10 mouse cellular contexts compared by ENCODE assay signal in genomic region chr16:13061113-13061512, GRCm38 (mm10). TPM values are rescaled to one million over a fixed set of nuclear protein-coding genes. Genes with fewer than 3 reads are reported as not detected.
DNase-seq lines count a peak whose midpoint lies in the region; ATAC-seq lines count a peak whose summit lies in the region.
"Had no signal": no experiment of that assay in that cellular context is flagged by ENCODE, and none has a peak within 500 bp of the region (broad histone marks: within the 10 kb centered on the region; RNA-seq: fewer than 3 reads in every experiment).

No protein-coding gene starts in this region.

- H3K4me3 ChIP-seq in heart, embryonic 10.5 days, result peak overlapping the region; percentile 47
- no peak overlapping the region for H3K4me3 ChIP-seq in lung, embryonic 16.5 days (ENCODE audit: low read length)
- 0 out of 2 replicates have a peak overlapping the region, but pooled peaks have one; percentile 5 for H3K4me3 ChIP-seq in embryonic facial prominence, embryonic 12.5 days

- peak overlapping the region; percentile 40 for H3K4me2 ChIP-seq in lung, embryonic 16.5 days (ENCODE audit: low read depth, low read length)
- peak overlapping the region; percentile 27; the same call in 1 of the 2 replicates for H3K4me2 ChIP-seq in embryonic facial prominence, embryonic 12.5 days (replicated peaks)

- 26% methylated on average over 10 of the region's 10 CpGs for WGBS in heart, embryonic 10.5 days
- 25% methylated on average over 9 of the region's 10 CpGs for WGBS in lung, embryonic 16.5 days
- 26% methylated on average over 10 of the region's 10 CpGs for WGBS in embryonic facial prominence, embryonic 12.5 days

- no peaks in the 10 kb centered on the region for H3K9me3 ChIP-seq in heart, embryonic 10.5 days
- H3K9me3 ChIP-seq in lung, embryonic 16.5 days (ENCODE audit: control insufficient read depth, low read length), result no peaks in the 10 kb centered on the region
- no peaks in the 10 kb centered on the region for H3K9me3 ChIP-seq in embryonic facial prominence, embryonic 12.5 days

- peaks cover 6% of the 10 kb centered on the region for H3K4me1 ChIP-seq in heart, embryonic 10.5 days
- no peaks in the 10 kb centered on the region for H3K4me1 ChIP-seq in lung, embryonic 16.5 days (replicated peaks; ENCODE audit: control insufficient read depth, insufficient read depth, low read length)
- no peaks in the 10 kb centered on the region for H3K4me1 ChIP-seq in embryonic facial prominence, embryonic 12.5 days

- no peak overlapping the region for H3K9ac ChIP-seq in lung, embryonic 16.5 days (ENCODE audit: low read length)
- no peak overlapping the region for H3K9ac ChIP-seq in embryonic facial prominence, embryonic 12.5 days

- no peaks in the 10 kb centered on the region for H3K36me3 ChIP-seq in heart, embryonic 10.5 days
- no peaks in the 10 kb centered on the region for H3K36me3 ChIP-seq in lung, embryonic 16.5 days (ENCODE audit: control insufficient read depth, insufficient read depth, low read length)
- H3K36me3 ChIP-seq in embryonic facial prominence, embryonic 12.5 days, result no peaks in the 10 kb centered on the region

- no peak for DNase-seq in heart, embryonic 10.5 days (ENCODE audit: low spot score)
- no peak for DNase-seq in heart, postnatal 4 days
- no peak for DNase-seq in lung, postnatal 36 days
- DNase-seq in cerebellum, adult 18-20 months, result no peak
- no peak for DNase-seq in layer of hippocampus, adult 11-12 months (ENCODE audit: low spot score)
- DNase-seq: lung, adult 18-20 months had no signal

- no peaks in the 10 kb centered on the region for H3K27me3 ChIP-seq in heart, embryonic 10.5 days (ENCODE audit: insufficient read depth, poor library complexity, severe bottlenecking)
- H3K27me3 ChIP-seq in lung, embryonic 16.5 days (ENCODE audit: control insufficient read depth, insufficient read depth, low read depth, low read length), result no peaks in the 10 kb centered on the region
- no peaks in the 10 kb centered on the region for H3K27me3 ChIP-seq in embryonic facial prominence, embryonic 12.5 days

- no peak for ATAC-seq in lung, embryonic 16.5 days (ENCODE audit: low read depth)
- ATAC-seq in embryonic facial prominence, embryonic 12.5 days (ENCODE audit: insufficient number of reproducible peaks, insufficient read depth, low FRiP score, low TSS enrichment), result no peak
- ATAC-seq in megakaryocyte-erythroid progenitor cell, adult 5-6 weeks (replicated peaks; ENCODE audit: low FRiP score, low TSS enrichment, poor library complexity, severe bottlenecking), result 0 out of 2 replicates have a peak, but pooled peaks have one; percentile 4
- ATAC-seq: inflammation-experienced regulatory T-cells, adult 6 months had no signal

- peak overlapping the region; percentile 42; the same call in 1 of the 2 replicates for H3K27ac ChIP-seq in heart, embryonic 10.5 days
- no peak overlapping the region for H3K27ac ChIP-seq in lung, embryonic 16.5 days (ENCODE audit: low read length)
- H3K27ac ChIP-seq in embryonic facial prominence, embryonic 12.5 days, result no peak overlapping the region

RNA-seq across cellular contexts. Expression of gene Ercc4, which starts 48.4 kb away (rescaled TPM):
- 8.9 and 9.6 TPM in 2 replicates for polyA plus RNA-seq in heart, embryonic 10.5 days (2016; fragmentation: Nextera tagmentation; extraction: Ambion mirVana)
- 10 to 100 TPM; 10.9 to 12.3 TPM for total RNA-seq in heart, postnatal 4 days (2021)
- polyA plus RNA-seq in lung, embryonic 16.5 days (2015; fragmentation: Nextera tagmentation; extraction: Ambion mirVana), result 13.6 and 14.8 TPM in 2 replicates
- 14.3 and 15.2 TPM in 2 replicates for polyA plus RNA-seq in embryonic facial prominence, embryonic 12.5 days (2016; fragmentation: Nextera tagmentation; extraction: Ambion mirVana)
- 13.9 and 17.4 TPM in 2 replicates for total RNA-seq in megakaryocyte-erythroid progenitor cell, adult 5-6 weeks (2014; fragmentation: Nextera tagmentation)
- total RNA-seq in megakaryocyte-erythroid progenitor cell, adult 5-6 weeks (2017), result 9.4 and 14.4 TPM in 2 replicates
